Comparison of ENCODE assay signal across 29 mouse cellular contexts in the genomic region with DNA sequence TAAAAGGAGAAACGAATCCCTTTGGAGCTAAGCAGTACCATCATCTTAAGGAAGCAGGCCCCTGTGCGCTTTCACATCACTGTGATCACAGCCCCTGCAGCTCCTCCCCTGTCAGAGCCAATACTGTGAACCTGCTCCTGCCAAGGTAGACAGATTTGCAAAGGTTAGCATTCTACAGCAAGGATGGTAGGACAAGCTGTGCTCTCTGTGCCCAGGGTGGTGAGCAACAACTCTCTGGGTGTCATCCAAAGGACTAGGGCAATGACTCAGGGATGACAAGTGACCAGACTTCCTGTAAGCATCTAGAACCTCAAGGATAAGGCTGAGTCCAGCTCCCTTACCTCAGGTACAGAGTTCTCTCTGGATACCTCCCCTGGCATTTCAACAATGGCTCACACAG.
DNase-seq lines count a peak whose midpoint lies in the region; ATAC-seq and TF ChIP-seq lines count a peak whose summit lies in the region.
"Had no signal": no experiment of that assay in that cellular context is flagged by ENCODE, and none has a peak within 500 bp of the region (broad histone marks: within the 10 kb centered on the region; RNA-seq: fewer than 3 reads in every experiment).

No protein-coding gene starts in this region.

- no peak overlapping the region for H3K4me2 ChIP-seq in kidney, embryonic 14.5 days (replicated peaks; ENCODE audit: low read depth, low read length)
- H3K4me2 ChIP-seq in kidney, embryonic 16.5 days (replicated peaks; ENCODE audit: low read depth, low read length) = no peak overlapping the region
- H3K4me2 ChIP-seq: embryonic facial prominence, embryonic 13.5 days; forebrain, embryonic 12.5 days; forebrain, embryonic 15.5 days; heart, embryonic 11.5 days; hindbrain, embryonic 13.5 days had no signal

- H3K27ac ChIP-seq in kidney, embryonic 14.5 days (ENCODE audit: low read depth, low read length) = no peak overlapping the region
- no peak overlapping the region for H3K27ac ChIP-seq in kidney, embryonic 16.5 days (ENCODE audit: low read length)
- H3K27ac ChIP-seq in layer of hippocampus, adult 2 months = peak overlapping the region; percentile 36; the same call in 1 of the 2 replicates
- H3K27ac ChIP-seq: embryonic facial prominence, embryonic 10.5 days; embryonic facial prominence, embryonic 13.5 days; forebrain, embryonic 12.5 days; forebrain, embryonic 15.5 days; hindbrain, embryonic 10.5 days; hindbrain, embryonic 13.5 days had no signal

- H3K27me3 ChIP-seq in kidney, embryonic 14.5 days (ENCODE audit: control insufficient read depth, insufficient read depth, low read length) = no peaks in the 10 kb centered on the region
- no peaks in the 10 kb centered on the region for H3K27me3 ChIP-seq in kidney, embryonic 16.5 days (ENCODE audit: insufficient read depth, low read length)
- H3K27me3 ChIP-seq: CH12.LX; embryonic facial prominence, embryonic 13.5 days; forebrain, embryonic 12.5 days; forebrain, embryonic 15.5 days; hindbrain, embryonic 13.5 days; Patski had no signal

- DNase-seq in adrenal gland, adult 2 months = peak; percentile 27
- no peak for DNase-seq in adrenal gland, adult 18-20 months (ENCODE audit: low spot score in 2 of 2)
- DNase-seq in kidney, adult 11 months = peak; percentile 41
- peak; percentile 16 to 35 for DNase-seq in kidney, adult 8-10 months
- no peak for DNase-seq in layer of hippocampus, adult 2 months (ENCODE audit: low spot score in 2 of 2)
- DNase-seq in layer of hippocampus, adult 18-20 months (ENCODE audit: low spot score in 2 of 2) = no peak
- DNase-seq: adrenal gland, adult 8-10 months; adrenal gland, postnatal 25 days; B cell, adult 2 months; cerebellum, adult 9-11 months; cerebellum, postnatal 36 days; embryo, embryonic 11 days; gastrocnemius, postnatal 10 days; gastrocnemius, postnatal 36 days; heart, postnatal 36 days had no signal

- no peaks in the 10 kb centered on the region for H3K4me1 ChIP-seq in kidney, embryonic 14.5 days (ENCODE audit: control insufficient read depth, insufficient read depth, low read length)
- no peaks in the 10 kb centered on the region for H3K4me1 ChIP-seq in kidney, embryonic 16.5 days (ENCODE audit: insufficient read depth, low read length)
- H3K4me1 ChIP-seq: embryonic facial prominence, embryonic 10.5 days; embryonic facial prominence, embryonic 13.5 days; forebrain, embryonic 12.5 days; forebrain, embryonic 15.5 days; hindbrain, embryonic 10.5 days; hindbrain, embryonic 13.5 days had no signal

- TF ChIP-seq CTCF in layer of hippocampus, adult 2 months (conservative IDR thresholded peaks at IDR 0.05) = no peak

- no peak overlapping the region for H3K4me3 ChIP-seq in kidney, embryonic 14.5 days (ENCODE audit: low read length)
- H3K4me3 ChIP-seq in kidney, embryonic 16.5 days (ENCODE audit: low read length) = no peak overlapping the region
- H3K4me3 ChIP-seq in layer of hippocampus, adult 2 months = no peak overlapping the region
- H3K4me3 ChIP-seq: embryonic facial prominence, embryonic 10.5 days; embryonic facial prominence, embryonic 13.5 days; erythroblast, embryonic 14.5 days; forebrain, embryonic 12.5 days; forebrain, embryonic 15.5 days; hindbrain, embryonic 10.5 days; hindbrain, embryonic 13.5 days had no signal

- no peak overlapping the region for H3K9ac ChIP-seq in kidney, embryonic 14.5 days (ENCODE audit: low read depth, low read length)
- H3K9ac ChIP-seq in kidney, embryonic 16.5 days (replicated peaks; ENCODE audit: low read length) = no peak overlapping the region
- H3K9ac ChIP-seq: embryonic facial prominence, embryonic 13.5 days; forebrain, embryonic 12.5 days; forebrain, embryonic 15.5 days; hindbrain, embryonic 13.5 days had no signal

- ATAC-seq in kidney, embryonic 14.5 days (ENCODE audit: low FRiP score, low TSS enrichment) = no peak
- ATAC-seq in kidney, embryonic 16.5 days (ENCODE audit: low FRiP score, low TSS enrichment) = no peak
- ATAC-seq: forebrain, embryonic 15.5 days; hindbrain, embryonic 16.5 days; Patski had no signal

- no peaks in the 10 kb centered on the region for H3K36me3 ChIP-seq in kidney, embryonic 14.5 days (ENCODE audit: control insufficient read depth, insufficient read depth, low read length)
- H3K36me3 ChIP-seq in kidney, embryonic 16.5 days (ENCODE audit: insufficient read depth, low read length) = no peaks in the 10 kb centered on the region
- H3K36me3 ChIP-seq: embryonic facial prominence, embryonic 10.5 days; embryonic facial prominence, embryonic 13.5 days; forebrain, embryonic 12.5 days; forebrain, embryonic 15.5 days; G1E; hindbrain, embryonic 10.5 days; hindbrain, embryonic 13.5 days had no signal

- WGBS in kidney, embryonic 14.5 days = 91% methylated on average over 2 of the region's 2 CpGs
- WGBS in kidney, embryonic 16.5 days = 90% methylated on average over 2 of the region's 2 CpGs

- H3K9me3 ChIP-seq in kidney, embryonic 14.5 days (ENCODE audit: control insufficient read depth, low read length) = no peaks in the 10 kb centered on the region
- H3K9me3 ChIP-seq in kidney, embryonic 16.5 days (ENCODE audit: low read length) = no peaks in the 10 kb centered on the region
- H3K9me3 ChIP-seq: embryonic facial prominence, embryonic 10.5 days; embryonic facial prominence, embryonic 13.5 days; forebrain, embryonic 12.5 days; forebrain, embryonic 15.5 days; hindbrain, embryonic 10.5 days; hindbrain, embryonic 13.5 days had no signal

Comparison
In these comparisons a context has a peak if more than half of its experiments do, and no peak if none do; other contexts are left out.
1. DNase-seq: peak in adrenal gland, adult 2 months (single experiment), kidney, adult 11 months (single experiment) and kidney, adult 8-10 months (2 of 2); none in adrenal gland, adult 18-20 months (0 of 2), layer of hippocampus, adult 2 months (0 of 2) and layer of hippocampus, adult 18-20 months (0 of 2).